Mouse (Mus musculus) CH12.LX (cell line): ENCODE data around the gene Ednra. TPM values are rescaled to one million over a fixed set of nuclear protein-coding genes. Genes with fewer than 3 reads are reported as not detected.

ENCODE experiments used
- DNase-seq: peaks from one replicate; pipeline ENCODE4 v3.0.0-alpha.2; 2013; ENCODE audit errors: extremely low read depth
- H3K27ac ChIP-seq: 2 replicates; pipeline ENCODE4 v1.5.1; 2012; ENCODE audit warnings: low read depth, mild to moderate bottlenecking, control low read depth, moderate library complexity; ENCODE audit not compliant: insufficient read depth
- H3K27me3 ChIP-seq: replicated peaks from 2 replicates; pipeline ENCODE3; 2012; ENCODE audit warnings: inconsistent platforms
- H3K36me3 ChIP-seq, 2 experiments: replicated peaks in 1 of 2; 2 replicates each; pipeline versions ENCODE3 to v1.6.1; 2012; ENCODE audit warnings: inconsistent platforms in 1 of 2, low read length in 1 of 2, mild to moderate bottlenecking in 1 of 2, mixed read lengths in 1 of 2, moderate library complexity in 1 of 2; ENCODE audit not compliant: control insufficient read depth in 1 of 2, insufficient read depth in 1 of 2
- H3K4me1 ChIP-seq, 2 experiments: 2 replicates each; pipeline ENCODE4 v1.6.1; 2012; ENCODE audit warnings: inconsistent platforms in 1 of 2, moderate library complexity in 1 of 2; ENCODE audit not compliant: insufficient read depth in 2 of 2, control insufficient read depth in 1 of 2
- H3K4me2 ChIP-seq: 2 replicates; pipeline ENCODE4 v1.6.1; 2012; ENCODE audit warnings: low read depth, mild to moderate bottlenecking, control low read depth; ENCODE audit not compliant: poor library complexity, insufficient read depth, severe bottlenecking
- H3K4me3 ChIP-seq, 3 experiments: fragments of 150-350 bp in 1 of 3; sonication (generic) in 1 of 3; replicated peaks in 1 of 3; 2 replicates each; pipeline versions ENCODE3 to v1.5.1; 2011 to 2012; ENCODE audit warnings: low read depth in 2 of 3, low read length in 2 of 3, mild to moderate bottlenecking in 2 of 3, moderate library complexity in 2 of 3, control low read depth in 1 of 3, improper control_type of control experiment in 1 of 3, inconsistent platforms in 1 of 3, mixed read lengths in 1 of 3; ENCODE audit not compliant: poor library complexity in 1 of 3
- H3K79me2 ChIP-seq: replicated peaks from 2 replicates; pipeline ENCODE4 v1.6.1; 2012; ENCODE audit warnings: mild to moderate bottlenecking, moderate library complexity; ENCODE audit not compliant: control insufficient read depth, poor library complexity, insufficient read depth, severe bottlenecking; ENCODE audit errors: extremely low read depth
- H3K9ac ChIP-seq: 2 replicates; pipeline ENCODE4 v1.6.1; 2012; ENCODE audit warnings: low read depth, mild to moderate bottlenecking, control low read depth, moderate library complexity; ENCODE audit not compliant: insufficient read depth
- H3K9me3 ChIP-seq: replicated peaks from 2 replicates; pipeline ENCODE3; 2012; ENCODE audit warnings: low read length, inconsistent platforms, mixed read lengths
- CTCF ChIP-seq, 2 experiments: IDR thresholded peaks in 1 of 2; conservative IDR thresholded peaks in 1 of 2; 2 replicates each; pipeline ENCODE4 v1.5.1; 2011 to 2012; ENCODE audit warnings: low read depth in 2 of 2, low read length in 2 of 2, improper control_type of control experiment in 1 of 2, inconsistent platforms in 1 of 2, mild to moderate bottlenecking in 1 of 2, moderate library complexity in 1 of 2
- ELF1 ChIP-seq: IDR thresholded peaks from 2 replicates; pipeline ENCODE4 v1.6.1; 2014; ENCODE audit warnings: low read depth, mild to moderate bottlenecking, inconsistent platforms, low read length, improper control_type of control experiment
- ETS1 ChIP-seq: conservative IDR thresholded peaks from 2 replicates; pipeline ENCODE4 v1.6.1; 2012; ENCODE audit warnings: low read depth, mild to moderate bottlenecking, inconsistent platforms, low read length, improper control_type of control experiment, moderate library complexity
- GABPA ChIP-seq: IDR thresholded peaks from 2 replicates; pipeline ENCODE4 v1.6.1; 2012; ENCODE audit warnings: low read depth, low read length, improper control_type of control experiment, inconsistent platforms; ENCODE audit not compliant: insufficient replicate concordance
- HCFC1 ChIP-seq: IDR thresholded peaks from 2 replicates; pipeline ENCODE4 v1.6.1; 2012; ENCODE audit warnings: low read depth, mild to moderate bottlenecking, inconsistent platforms, low read length, improper control_type of control experiment
- IRF4 ChIP-seq: IDR thresholded peaks from 2 replicates; pipeline ENCODE4 v1.6.1; 2014; ENCODE audit warnings: low read depth, mild to moderate bottlenecking, inconsistent platforms, low read length, improper control_type of control experiment
- KAT2A ChIP-seq: IDR thresholded peaks from 2 replicates; pipeline ENCODE4 v1.6.1; 2012; ENCODE audit warnings: low read length, improper control_type of control experiment, inconsistent platforms; ENCODE audit not compliant: insufficient replicate concordance
- MYC ChIP-seq: IDR thresholded peaks from 2 replicates; pipeline ENCODE4 v1.6.1; 2011; ENCODE audit warnings: low read depth, mild to moderate bottlenecking, improper control_type of control experiment, low read length
- NRF1 ChIP-seq: IDR thresholded peaks from 2 replicates; pipeline ENCODE4 v1.6.1; 2014; ENCODE audit warnings: low read depth, mild to moderate bottlenecking, inconsistent platforms, low read length, improper control_type of control experiment, moderate library complexity
- POLR2A ChIP-seq: IDR thresholded peaks from 2 replicates; pipeline ENCODE4 v1.6.1; 2011; ENCODE audit warnings: low read depth, mild to moderate bottlenecking, improper control_type of control experiment, low read length
- SIN3A ChIP-seq: IDR thresholded peaks from 2 replicates; pipeline ENCODE4 v1.6.1; 2012; ENCODE audit warnings: low read length, improper control_type of control experiment, inconsistent platforms
- TBP ChIP-seq: conservative IDR thresholded peaks from 2 replicates; pipeline ENCODE4 v1.6.1; 2011; ENCODE audit warnings: low read depth, low read length, improper control_type of control experiment
- USF1 ChIP-seq: IDR thresholded peaks from 2 replicates; pipeline ENCODE4 v1.6.1; 2014; ENCODE audit warnings: low read depth, mild to moderate bottlenecking, inconsistent platforms, low read length, improper control_type of control experiment
- USF2 ChIP-seq: conservative IDR thresholded peaks from 2 replicates; pipeline ENCODE4 v1.6.1; 2011; ENCODE audit warnings: low read depth, low read length, improper control_type of control experiment
- ZNF384 ChIP-seq: IDR thresholded peaks from 2 replicates; pipeline ENCODE4 v1.6.1; 2012; ENCODE audit warnings: low read depth, low read length, improper control_type of control experiment, inconsistent platforms
- dilution Hi-C: fragments of 300-500 bp; cut with MboI; formaldehyde crosslinking; loops from 2 replicates; pipeline ENCODE4 v1.14.3; 2020; ENCODE audit warnings: low sequenced_read_pairs; ENCODE audit not compliant: extremely low pct_unique_long_range_greater_than_20kb, extremely low pct_ligation_motif_present
- in situ Hi-C: fragments of 300-500 bp; cut with MboI; formaldehyde crosslinking; loops from 3 replicates; pipeline ENCODE4 v1.14.3; 2019; ENCODE audit warnings: low sequenced_read_pairs, low pct_ligation_motif_present, low pct_unique_long_range_greater_than_20kb, mixed read lengths
- polyA plus RNA-seq: library from polyadenylated mRNA; unstranded; fragments of >175 nt; gene quantifications from 2 replicates; pipeline ENCODE4 v1.2.1, GENCODE M21; 2012; ENCODE audit warnings: low read depth; ENCODE audit not compliant: insufficient read length
- total RNA-seq, 2 experiments: library from RNA; depleted of rRNA; stranded (reverse); fragments of 300-350 nt in 1 of 2; fragments of >200 nt in 1 of 2; gene quantifications; 2 replicates each; pipeline ENCODE4 v1.2.3; 2012 to 2014

Gene Ednra
- total and polyA plus RNA-seq, 3 experiments = 0.08 to 0.09 TPM; not detected in 1

DNA sequence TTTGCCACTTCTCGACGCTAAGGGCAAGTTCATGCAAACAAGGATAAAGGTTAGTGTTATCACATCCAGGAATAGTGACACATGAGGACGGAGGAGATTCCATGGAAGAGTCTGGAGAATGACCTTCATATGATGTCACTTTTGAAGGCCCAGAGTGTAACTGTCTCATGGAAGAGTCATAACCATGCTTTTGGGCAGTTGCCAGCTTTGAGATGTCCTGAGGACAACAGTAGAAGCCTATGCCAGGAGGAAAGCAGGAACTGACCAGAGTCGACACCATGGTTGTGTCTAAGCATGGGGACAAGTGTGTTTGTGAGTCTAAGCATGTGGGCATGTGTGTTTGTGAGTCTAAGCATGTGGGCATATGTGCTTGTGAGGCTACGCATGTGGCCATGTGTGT, 56.3 kb downstream of the Ednra start:
- H3K9ac ChIP-seq = no peak overlapping the region
- H3K4me1 ChIP-seq = no peaks in the 10 kb centered on the region
- H3K79me2 ChIP-seq = no peaks in the 10 kb centered on the region
- no peaks in the 10 kb centered on the region for H3K9me3 ChIP-seq
- no peak for TF ChIP-seq ELF1
- TF ChIP-seq, all 38 proteins: peak for 0
- Histone ChIP-seq H3K27me3 (no peaks in the 10 kb centered on the region), H3K36me3 (no peaks in the 10 kb centered on the region), H3K4me2 (no peak overlapping the region), H3K27ac (no peak overlapping the region), H3K4me3 (no peak overlapping the region)
- dilution Hi-C loops (no loop called here), in situ Hi-C loops (no loop called here)
- DNase-seq = no peak

DNA sequence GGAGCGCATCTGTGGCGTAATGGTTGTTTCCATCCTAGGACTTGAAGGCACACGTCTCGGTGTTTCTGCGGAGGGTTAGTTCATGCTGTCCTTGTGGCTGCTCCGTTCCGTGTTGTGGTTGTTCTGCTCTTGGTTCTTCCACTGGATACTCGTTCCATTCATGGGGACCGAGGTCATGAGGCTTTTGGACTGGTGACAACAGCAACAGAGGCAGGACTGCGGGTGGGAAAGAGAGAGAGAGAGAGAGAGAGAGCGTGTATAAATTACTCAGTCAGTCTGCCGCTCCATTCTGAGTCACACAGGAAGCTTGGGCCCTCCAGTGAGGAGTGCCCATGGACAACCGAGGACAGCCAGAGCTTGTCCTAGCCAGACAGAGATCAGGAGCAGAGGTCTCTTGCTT, 59.4 kb downstream of the Ednra start:
- dilution Hi-C loops = no loop called here
- H3K36me3 ChIP-seq = no peaks in the 10 kb centered on the region
- H3K9me3 ChIP-seq = no peaks in the 10 kb centered on the region
- no peak for TF ChIP-seq POLR2A
- TF ChIP-seq ZNF384 = no peak
- no peak for TF ChIP-seq USF2
- no peak for TF ChIP-seq NRF1
- TF ChIP-seq IRF4 = no peak
- no peak for TF ChIP-seq CTCF (conservative IDR thresholded peaks at IDR 0.05 in 1 of 2, IDR thresholded peaks at IDR 0.05 in 1 of 2; ENCODE audit: low read depth in 2 of 2, low read length in 2 of 2)
- no peak for TF ChIP-seq KAT2A
- no peak for TF ChIP-seq TBP
- TF ChIP-seq USF1 = no peak
- TF ChIP-seq HCFC1 = no peak
- TF ChIP-seq SIN3A = no peak
- no peak for TF ChIP-seq MYC
- TF ChIP-seq ETS1 = no peak
- no peak overlapping the region for H3K27ac ChIP-seq
- no peaks in the 10 kb centered on the region for H3K27me3 ChIP-seq
- no peak overlapping the region; the same call in 1 of the 2 replicates for H3K4me2 ChIP-seq
- no peak for DNase-seq
- H3K4me3 ChIP-seq = no peak overlapping the region
- H3K79me2 ChIP-seq = no peaks in the 10 kb centered on the region
- no peak overlapping the region for H3K9ac ChIP-seq
- in situ Hi-C loops = no loop called here
- no peaks in the 10 kb centered on the region for H3K4me1 ChIP-seq

- H3K4me2 ChIP-seq = no peak overlapping the region
- H3K4me1 ChIP-seq = no peaks in the 10 kb centered on the region
- no peak for DNase-seq
- dilution Hi-C loops (no loop called here), in situ Hi-C loops (no loop called here)
- no peak overlapping the region for H3K4me3 ChIP-seq
- TF ChIP-seq GABPA (no peak), POLR2A (no peak)
- H3K9me3 ChIP-seq = no peaks in the 10 kb centered on the region
- no peak overlapping the region for H3K27ac ChIP-seq
- no peak overlapping the region for H3K9ac ChIP-seq
- no peaks in the 10 kb centered on the region for H3K79me2 ChIP-seq
- no peaks in the 10 kb centered on the region for H3K27me3 ChIP-seq
- no peaks in the 10 kb centered on the region for H3K36me3 ChIP-seq
These were observed 64.7 kb downstream of the Ednra start for GRCm38 (mm10) chr8:77659534-77660080.
